Mouse (Mus musculus) liver, adult 10 weeks (tissue): ENCODE data around the gene Dek. TPM values are rescaled to one million over a fixed set of nuclear protein-coding genes. Genes with fewer than 3 reads are reported as not detected.

ENCODE experiments used
- polyA plus RNA-seq: library from polyadenylated mRNA; stranded (reverse); fragments of 350-450 nt; fragmentation: Illumina TruSeq; extraction: RNeasy Lipid Tissue Mini Kit (QIAGEN cat#74804); gene quantifications from one replicate; pipeline ENCODE4 v1.2.3, GENCODE M21; 2014; ENCODE audit warnings: low read depth, low replicate concordance

The Dek gene
- 124 TPM for polyA plus RNA-seq

DNA sequence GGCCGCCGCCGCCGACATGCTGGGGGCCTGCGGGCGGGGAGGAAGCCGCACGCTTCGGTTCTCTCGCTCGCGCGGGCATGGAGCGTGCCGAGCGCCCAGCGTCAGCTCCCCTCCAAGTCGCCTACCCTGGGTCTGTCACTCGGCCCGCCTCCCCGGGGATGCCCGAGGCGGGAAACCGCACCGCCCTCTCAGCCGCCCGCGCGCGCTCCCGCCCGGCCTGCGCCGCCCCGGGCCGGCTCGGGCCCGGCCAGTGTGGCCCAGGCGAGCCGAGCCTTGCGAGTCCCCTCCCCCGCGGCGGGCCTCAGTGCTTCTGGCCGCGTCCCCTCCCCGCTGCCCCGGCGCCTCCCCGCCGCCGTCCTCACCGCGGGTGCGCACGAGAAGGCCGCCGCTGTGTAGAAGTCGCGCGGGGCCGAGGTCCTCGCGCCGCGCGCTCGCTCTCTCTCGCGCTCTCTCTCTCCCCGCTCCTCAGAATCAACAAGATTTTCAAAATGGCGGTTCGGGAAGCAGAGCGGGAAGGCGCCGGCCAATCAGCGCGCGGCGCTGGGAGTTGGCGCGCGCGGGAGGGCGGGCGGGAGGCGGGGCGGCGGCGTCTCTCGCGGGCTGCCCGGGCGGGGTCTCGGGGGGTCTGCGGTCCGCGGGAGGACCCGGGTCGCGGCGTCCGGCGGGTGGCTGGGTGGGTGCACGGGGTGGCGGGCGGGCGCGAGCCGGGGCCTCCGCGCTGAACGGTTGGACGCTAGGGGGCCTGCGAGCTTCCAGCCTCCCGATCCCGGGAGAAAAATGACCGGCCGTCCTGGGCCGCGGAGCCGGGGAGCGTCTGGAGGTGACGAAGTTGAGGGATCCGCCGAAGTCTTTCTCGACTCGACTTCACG lies at the start of gene Dek:
Dek (minus strand) TSS at position 491 of the 869 bp plus-strand sequence.

DNA sequence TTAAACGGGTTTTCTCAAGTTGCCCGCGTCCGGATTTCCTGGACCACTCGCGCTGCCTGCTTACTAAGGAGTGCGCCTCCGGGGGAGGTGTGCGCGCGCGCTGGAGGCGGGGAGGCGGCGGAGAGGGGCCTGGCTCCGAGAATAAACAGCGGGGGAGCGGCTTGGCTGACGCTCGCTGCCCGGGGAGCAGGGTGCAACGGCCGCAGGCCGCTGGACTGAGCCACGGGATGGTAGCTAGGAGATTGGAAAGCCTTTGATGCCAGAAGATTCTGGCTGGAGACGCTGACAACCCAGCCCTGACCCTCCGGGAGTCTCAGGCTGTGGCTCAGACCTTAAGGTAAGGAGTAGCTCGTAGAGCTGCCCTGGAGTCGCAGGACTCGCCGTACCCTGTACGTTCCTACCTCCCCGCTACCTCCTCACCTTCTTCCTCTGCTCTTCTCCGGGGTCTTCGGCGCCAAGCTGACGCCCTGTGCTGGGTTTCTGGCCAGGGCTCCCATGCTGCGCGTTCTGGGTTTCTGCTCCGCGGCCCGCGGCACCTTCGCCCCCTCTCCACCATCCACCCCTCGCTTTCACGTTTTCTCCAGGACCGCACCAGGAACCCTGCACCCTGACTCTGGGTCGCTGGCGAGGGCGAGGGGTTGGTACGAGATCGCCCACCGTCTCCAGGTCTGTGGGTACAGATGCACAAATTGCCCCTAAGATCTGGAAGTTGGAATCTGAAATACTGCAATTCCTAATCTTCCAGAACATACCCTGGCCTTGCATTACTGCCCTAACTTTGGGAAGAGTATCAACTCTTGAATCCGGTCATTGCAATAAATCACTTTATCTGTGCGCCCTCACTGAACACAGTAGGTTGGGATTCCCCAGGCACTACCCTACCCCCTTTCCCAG lies 16.8 kb upstream of the Dek start, which contains the start of gene Rnf144b:
Rnf144b (plus strand) TSS at position 120 of the 894 bp plus-strand sequence.

DNA sequence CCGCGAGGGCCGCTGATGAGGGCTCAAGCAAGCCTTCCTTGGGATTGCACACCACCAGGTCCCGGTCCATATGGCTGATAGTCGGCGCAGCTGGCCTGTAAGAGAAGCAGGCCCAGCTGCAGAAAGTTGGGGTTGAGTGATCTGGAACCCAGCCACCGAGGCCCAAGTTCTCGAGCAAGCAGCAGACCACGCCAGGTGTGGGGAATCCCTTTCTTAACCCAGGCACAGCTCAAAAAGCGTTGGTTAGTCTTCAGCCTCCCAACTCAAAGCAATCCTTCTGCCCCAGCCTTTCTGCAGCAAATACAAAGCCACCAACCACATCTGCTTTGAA lies 61.4 kb downstream of the Dek start, which contains the start of gene Tpmt:
Tpmt (minus strand) TSS at position 121 of the 331 bp plus-strand sequence.

DNA sequence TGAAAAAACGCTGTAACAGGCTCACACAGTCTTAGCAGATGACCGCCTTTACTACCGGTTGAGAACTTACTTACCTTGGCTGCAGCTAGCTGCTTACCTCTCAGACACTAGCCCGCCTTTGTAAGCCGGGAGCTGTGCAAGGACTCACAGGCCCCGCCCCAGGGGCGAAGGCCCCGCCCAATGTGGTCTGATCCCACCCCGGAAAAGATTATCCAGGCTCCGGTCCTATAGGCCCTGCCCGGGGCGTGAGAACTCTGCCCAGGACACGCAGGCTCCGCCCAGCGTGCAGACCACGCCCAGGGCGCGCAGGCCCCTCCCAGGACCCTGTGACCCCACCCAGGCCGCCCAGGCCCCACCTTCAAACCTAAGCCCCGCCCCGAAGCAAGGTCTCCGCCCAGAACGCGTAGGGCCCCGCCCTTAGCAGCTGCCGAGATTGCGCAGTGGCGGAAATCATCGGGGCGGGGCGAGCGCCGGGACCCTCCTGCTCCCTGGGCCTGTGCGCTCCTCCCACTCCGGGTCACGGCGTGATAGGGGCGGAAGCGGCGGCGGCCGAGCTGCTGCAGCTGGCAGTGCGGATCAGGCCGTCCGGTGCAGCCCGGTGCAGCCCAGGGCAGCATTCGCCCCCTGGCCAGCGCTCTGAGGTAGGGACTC lies 62.8 kb downstream of the Dek start, which contains the start of gene Kdm1b:
Kdm1b (plus strand) TSS at position 470 of the 651 bp plus-strand sequence.

Other genes starting within 250 kb of the Dek start
- 5.7 TPM for gene Kif13a, start 176.3 kb downstream of the Dek start, polyA plus RNA-seq
- 1.4 TPM for gene Nhlrc1, start 91.4 kb downstream of the Dek start, polyA plus RNA-seq
- gene Kdm1b, start 62.7 kb downstream of the Dek start, polyA plus RNA-seq, result 52.0 TPM
- 111 TPM for gene Tpmt, start 61.5 kb downstream of the Dek start, polyA plus RNA-seq
- 37.3 TPM for gene Rnf144b, start 16.5 kb upstream of the Dek start, polyA plus RNA-seq